Mouse (Mus musculus): Measurements from ENCODE around the gene Il25. TPM values are rescaled to one million over a fixed set of nuclear protein-coding genes. Genes with fewer than 3 reads are reported as not detected.

The Il25 gene
- polyA plus RNA-seq, 1 experiment from 2014 or later, result not detected

- H3K9me3 ChIP-seq (replicated peaks; ENCODE audit: control insufficient read depth, low read length), result no peaks in the 10 kb centered on the region
- H3K4me1 ChIP-seq (ENCODE audit: control insufficient read depth, insufficient read depth, low read length), result 0 out of 2 replicates have a peak, but pooled peaks cover 6% of the 10 kb centered on the region
- no peaks in the 10 kb centered on the region for H3K36me3 ChIP-seq (ENCODE audit: control insufficient read depth, insufficient read depth, low read length)
- WGBS, result 90% methylated on average over 16 of the region's 16 CpGs
- ATAC-seq (ENCODE audit: insufficient read depth, low FRiP score), result no peak
- H3K4me3 ChIP-seq (replicated peaks; ENCODE audit: low read length), result no peak overlapping the region
- no peak overlapping the region for H3K27ac ChIP-seq (ENCODE audit: low read length)
- no peak overlapping the region for H3K9ac ChIP-seq (ENCODE audit: low read length)
- H3K27me3 ChIP-seq (ENCODE audit: control insufficient read depth, insufficient read depth, low read length), result no peaks in the 10 kb centered on the region; the same call in 1 of the 2 replicates
- no peak overlapping the region for H3K4me2 ChIP-seq (ENCODE audit: low read depth, low read length)
Measured at GRCm38 (mm10) chr14:54937361-54938182, 5.1 kb downstream of the Il25 start.

GRCm38 (mm10) chr14:54938431-54939219 is 6.1 kb downstream of the Il25 start:
- Histone ChIP-seq H3K27ac (ENCODE audit: low read length) (no peak overlapping the region), H3K27me3 (ENCODE audit: control insufficient read depth, insufficient read depth, low read length) (no peaks in the 10 kb centered on the region; the same call in 1 of the 2 replicates)
- 72% methylated on average over 15 of the region's 15 CpGs for WGBS

GRCm38 (mm10) chr14:54939434-54940175 is 7.1 kb downstream of the Il25 start:
- ATAC-seq (ENCODE audit: insufficient read depth, low FRiP score), result peak; percentile 74
- 0 out of 2 replicates have a peak, but pooled peaks cover 2% of the 10 kb centered on the region for H3K4me1 ChIP-seq (ENCODE audit: control insufficient read depth, insufficient read depth, low read length)
- WGBS, result 53% methylated on average over 12 of the region's 12 CpGs
- no peak overlapping the region for H3K27ac ChIP-seq (ENCODE audit: low read length)
- H3K9me3 ChIP-seq (replicated peaks; ENCODE audit: control insufficient read depth, low read length), result no peaks in the 10 kb centered on the region
- H3K4me3 ChIP-seq (replicated peaks; ENCODE audit: low read length), result no peak overlapping the region
- H3K27me3 ChIP-seq (ENCODE audit: control insufficient read depth, insufficient read depth, low read length), result no peaks in the 10 kb centered on the region; the same call in 1 of the 2 replicates
- no peaks in the 10 kb centered on the region for H3K36me3 ChIP-seq (ENCODE audit: control insufficient read depth, insufficient read depth, low read length)
- no peak overlapping the region for H3K4me2 ChIP-seq (ENCODE audit: low read depth, low read length)
- H3K9ac ChIP-seq (ENCODE audit: low read length), result no peak overlapping the region

More at GRCm38 (mm10) chr14:54938431-54939219, 6.1 kb downstream of the Il25 start:
- no peak overlapping the region; the same call in 1 of the 2 replicates for H3K9ac ChIP-seq (ENCODE audit: low read length)
- 0 out of 2 replicates have a peak, but pooled peaks cover 2% of the 10 kb centered on the region for H3K4me1 ChIP-seq (ENCODE audit: control insufficient read depth, insufficient read depth, low read length)
- no peak overlapping the region for H3K4me3 ChIP-seq (replicated peaks; ENCODE audit: low read length)
- ATAC-seq (ENCODE audit: insufficient read depth, low FRiP score), result no peak
- no peak overlapping the region for H3K4me2 ChIP-seq (ENCODE audit: low read depth, low read length)
- H3K36me3 ChIP-seq (ENCODE audit: control insufficient read depth, insufficient read depth, low read length), result no peaks in the 10 kb centered on the region
- no peaks in the 10 kb centered on the region for H3K9me3 ChIP-seq (replicated peaks; ENCODE audit: control insufficient read depth, low read length)

- H3K9me3 ChIP-seq (replicated peaks; ENCODE audit: control insufficient read depth, low read length), result no peaks in the 10 kb centered on the region
- H3K36me3 ChIP-seq (ENCODE audit: control insufficient read depth, insufficient read depth, low read length), result no peaks in the 10 kb centered on the region
- no peak overlapping the region for H3K4me2 ChIP-seq (ENCODE audit: low read depth, low read length)
- H3K27me3 ChIP-seq (ENCODE audit: control insufficient read depth, insufficient read depth, low read length), result no peaks in the 10 kb centered on the region; the same call in 1 of the 2 replicates
- 0 out of 2 replicates have a peak, but pooled peaks cover 2% of the 10 kb centered on the region for H3K4me1 ChIP-seq (ENCODE audit: control insufficient read depth, insufficient read depth, low read length)
- no peak overlapping the region for H3K9ac ChIP-seq (ENCODE audit: low read length)
- no peak overlapping the region for H3K27ac ChIP-seq (ENCODE audit: low read length)
- no peak overlapping the region for H3K4me3 ChIP-seq (replicated peaks; ENCODE audit: low read length)
- 72% methylated on average over 3 of the region's 3 CpGs for WGBS
- ATAC-seq (ENCODE audit: insufficient read depth, low FRiP score), result no peak
Measured at GRCm38 (mm10) chr14:54940176-54940530, 7.7 kb downstream of the Il25 start.

- Histone ChIP-seq H3K4me1 (ENCODE audit: control insufficient read depth, insufficient read depth, low read length) (no peaks in the 10 kb centered on the region), H3K4me3 (replicated peaks; ENCODE audit: low read length) (no peak overlapping the region), H3K9me3 (replicated peaks; ENCODE audit: control insufficient read depth, low read length) (no peaks in the 10 kb centered on the region), H3K27me3 (ENCODE audit: control insufficient read depth, insufficient read depth, low read length) (no peaks in the 10 kb centered on the region; the same call in 1 of the 2 replicates), H3K9ac (ENCODE audit: low read length) (no peak overlapping the region), H3K4me2 (ENCODE audit: low read depth, low read length) (no peak overlapping the region), H3K27ac (ENCODE audit: low read length) (no peak overlapping the region), H3K36me3 (ENCODE audit: control insufficient read depth, insufficient read depth, low read length) (no peaks in the 10 kb centered on the region)
- WGBS, result 52% methylated on average over 13 of the region's 13 CpGs
- no peak for ATAC-seq (ENCODE audit: insufficient read depth, low FRiP score)
Measured at GRCm38 (mm10) chr14:54941024-54941978, 8.8 kb downstream of the Il25 start.

- H3K27me3 ChIP-seq (ENCODE audit: control insufficient read depth, insufficient read depth, low read length), result no peaks in the 10 kb centered on the region; the same call in 1 of the 2 replicates
- H3K9me3 ChIP-seq (replicated peaks; ENCODE audit: control insufficient read depth, low read length), result no peaks in the 10 kb centered on the region
- H3K4me2 ChIP-seq (ENCODE audit: low read depth, low read length), result no peak overlapping the region
- no peak overlapping the region for H3K9ac ChIP-seq (ENCODE audit: low read length)
- 88% methylated on average over 8 of the region's 8 CpGs for WGBS
- H3K4me3 ChIP-seq (replicated peaks; ENCODE audit: low read length), result no peak overlapping the region
- no peak overlapping the region for H3K27ac ChIP-seq (ENCODE audit: low read length)
- no peaks in the 10 kb centered on the region for H3K36me3 ChIP-seq (ENCODE audit: control insufficient read depth, insufficient read depth, low read length)
- ATAC-seq (ENCODE audit: insufficient read depth, low FRiP score), result no peak
- H3K4me1 ChIP-seq (ENCODE audit: control insufficient read depth, insufficient read depth, low read length), result no peaks in the 10 kb centered on the region
Measured at GRCm38 (mm10) chr14:54942479-54942878, 10.0 kb downstream of the Il25 start.

GRCm38 (mm10) chr14:54943971-54944370 is 11.5 kb downstream of the Il25 start:
- no peak overlapping the region for H3K4me2 ChIP-seq (ENCODE audit: low read depth, low read length)
- no peaks in the 10 kb centered on the region for H3K9me3 ChIP-seq (replicated peaks; ENCODE audit: control insufficient read depth, low read length)
- no peak for ATAC-seq (ENCODE audit: insufficient read depth, low FRiP score)
- no peak overlapping the region for H3K9ac ChIP-seq (ENCODE audit: low read length)
- WGBS, result 94% methylated on average over 7 of the region's 7 CpGs
- no peaks in the 10 kb centered on the region for H3K4me1 ChIP-seq (ENCODE audit: control insufficient read depth, insufficient read depth, low read length)
- H3K27ac ChIP-seq (ENCODE audit: low read length), result no peak overlapping the region
- no peaks in the 10 kb centered on the region for H3K27me3 ChIP-seq (ENCODE audit: control insufficient read depth, insufficient read depth, low read length)
- H3K36me3 ChIP-seq (ENCODE audit: control insufficient read depth, insufficient read depth, low read length), result no peaks in the 10 kb centered on the region
- H3K4me3 ChIP-seq (replicated peaks; ENCODE audit: low read length), result no peak overlapping the region

- 71% methylated on average over 2 of the region's 2 CpGs for WGBS
Measured at GRCm38 (mm10) chr14:54944939-54945338, 12.4 kb downstream of the Il25 start.

More at GRCm38 (mm10) chr14:54944939-54945338, 12.4 kb downstream of the Il25 start:
- Histone ChIP-seq H3K27ac (ENCODE audit: low read length) (no peak overlapping the region), H3K4me1 (ENCODE audit: control insufficient read depth, insufficient read depth, low read length) (no peaks in the 10 kb centered on the region), H3K4me3 (replicated peaks; ENCODE audit: low read length) (no peak overlapping the region), H3K27me3 (ENCODE audit: control insufficient read depth, insufficient read depth, low read length) (no peaks in the 10 kb centered on the region), H3K36me3 (ENCODE audit: control insufficient read depth, insufficient read depth, low read length) (no peaks in the 10 kb centered on the region), H3K9me3 (replicated peaks; ENCODE audit: control insufficient read depth, low read length) (no peaks in the 10 kb centered on the region), H3K9ac (ENCODE audit: low read length) (no peak overlapping the region), H3K4me2 (ENCODE audit: low read depth, low read length) (no peak overlapping the region)
- no peak for ATAC-seq (ENCODE audit: insufficient read depth, low FRiP score)

Data from stomach, embryonic 16.5 days (tissue).